Mouse (Mus musculus): ENCODE data around the gene Asb18. TPM values are rescaled to one million over a fixed set of nuclear protein-coding genes. Genes with fewer than 3 reads are reported as not detected.

Asb18 gene
- total RNA-seq, 2 experiments from 2014 or later, result 1.5 TPM; not detected in 1

DNA sequence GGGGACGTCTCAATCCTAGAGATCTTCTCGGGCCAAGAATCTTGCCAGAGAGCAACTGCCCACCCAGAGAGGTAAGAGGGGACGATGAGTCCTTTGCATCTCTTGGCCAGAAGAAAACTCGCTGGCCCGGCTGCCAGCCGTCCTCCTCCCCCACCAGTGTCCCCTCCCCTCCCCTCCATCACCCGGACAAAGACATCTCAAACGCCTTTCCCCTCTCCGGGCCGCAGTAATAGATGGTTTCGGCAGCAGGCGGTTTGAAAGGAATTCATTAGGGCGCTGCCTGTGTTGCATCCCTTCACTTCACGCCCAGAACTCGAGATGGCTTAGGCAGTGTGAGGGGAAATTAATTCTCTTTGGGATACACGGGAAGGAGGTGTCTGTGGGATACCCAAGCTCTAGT lies 81.8 kb downstream of the Asb18 start:
- DNase-seq, result no peak

GRCm38 (mm10) chr1:89932021-89932423 lies 82.4 kb downstream of the Asb18 start:
- DNase-seq, result no peak

- DNase-seq, result peak; percentile 75
Observed at GRCm38 (mm10) chr1:89931120-89931519, 83.3 kb downstream of the Asb18 start, which contains the start of gene Gbx2. Gbx2 (minus strand) TSS chr1:89931179.

GRCm38 (mm10) chr1:89930551-89930950 lies 83.9 kb downstream of the Asb18 start:
- DNase-seq, result no peak

DNA sequence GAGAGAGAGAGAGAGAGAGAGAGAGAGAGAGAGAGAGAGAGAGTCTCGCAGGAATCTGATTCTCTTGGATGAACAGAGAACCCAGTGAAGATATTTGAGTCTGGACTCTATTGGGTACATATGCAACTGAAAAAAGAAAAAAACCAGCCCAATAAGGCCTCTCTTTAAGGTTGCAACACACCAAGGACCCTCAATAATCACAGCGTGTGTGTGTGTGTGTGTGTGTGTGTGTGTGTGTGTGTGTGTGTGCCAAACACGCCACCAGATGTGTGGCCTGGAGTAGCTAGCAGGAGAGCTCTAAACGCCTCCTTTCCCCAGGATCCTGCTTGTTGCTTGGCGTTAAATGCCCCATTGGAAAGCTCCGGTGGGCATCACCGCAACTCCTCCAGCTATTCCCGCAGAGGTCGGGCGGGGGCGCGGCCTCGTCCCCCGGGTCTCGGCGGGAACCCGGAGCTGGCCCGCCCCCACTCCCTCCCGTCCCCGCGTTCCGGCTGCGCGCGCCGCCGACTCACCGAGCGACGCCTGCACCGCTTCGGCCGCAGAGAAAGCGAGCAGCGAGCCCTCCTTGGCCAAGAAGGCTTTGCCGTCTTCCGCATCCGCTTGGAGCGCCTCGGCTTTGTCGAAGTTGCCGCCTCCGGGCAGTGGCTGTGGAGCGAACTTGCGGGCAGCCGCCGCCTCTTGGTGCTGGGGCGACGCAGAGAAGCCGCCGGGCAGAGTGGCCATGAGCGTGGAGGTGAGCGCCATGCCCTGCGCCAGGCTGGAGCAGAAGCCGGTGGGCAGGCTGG lies 84.6 kb downstream of the Asb18 start:
- DNase-seq, result peak; percentile 20

- no peak for DNase-seq
Observed at GRCm38 (mm10) chr1:89929181-89929580, 85.3 kb downstream of the Asb18 start.

DNA sequence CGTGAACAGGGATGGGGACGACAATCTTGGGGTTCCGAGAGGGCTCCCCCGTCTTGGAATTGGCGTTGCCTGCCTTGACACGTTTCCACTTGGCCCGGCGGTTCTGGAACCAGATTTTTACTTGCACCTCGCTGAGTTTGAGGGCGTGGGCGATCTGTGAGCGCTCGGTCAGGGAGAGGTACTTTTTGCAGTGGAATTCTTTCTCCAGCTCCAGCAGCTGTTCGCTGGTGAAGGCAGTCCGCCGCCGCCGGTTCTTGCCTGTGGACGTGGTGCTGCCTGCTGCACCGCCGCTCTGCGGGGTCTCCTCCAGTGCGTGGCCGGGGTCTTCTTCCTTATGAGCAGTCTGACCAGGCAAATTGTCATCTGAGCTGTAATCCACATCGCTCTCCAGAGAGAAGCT lies 85.8 kb downstream of the Asb18 start:
- no peak for DNase-seq

- DNase-seq, result peak; percentile 33
Observed at GRCm38 (mm10) chr1:89927061-89927661, 87.3 kb downstream of the Asb18 start.

DNA sequence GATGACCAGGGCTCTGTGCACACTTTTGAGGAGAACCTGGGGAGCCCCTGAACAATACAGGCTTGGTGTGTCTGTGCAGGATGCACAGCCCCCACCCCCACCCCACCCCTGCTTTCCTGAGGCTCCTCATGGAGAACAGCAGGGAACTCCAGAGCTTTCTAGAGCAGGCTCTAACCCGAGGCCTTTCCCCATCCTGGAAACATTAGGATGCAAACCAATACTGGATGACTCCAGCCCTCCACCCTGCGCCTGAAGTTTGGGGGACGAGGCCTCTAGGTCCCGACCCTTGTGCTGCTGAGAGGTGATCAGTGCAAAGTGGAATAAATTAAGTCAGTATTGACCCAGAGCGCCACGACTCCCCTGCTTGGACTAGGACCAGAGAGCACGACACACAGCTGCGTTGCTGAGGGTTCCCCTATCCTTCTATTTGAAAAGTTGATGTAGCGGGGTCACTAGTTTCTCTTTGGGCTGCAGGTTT lies 87.8 kb downstream of the Asb18 start:
- no peak for DNase-seq

GRCm38 (mm10) chr1:89925501-89926190 lies 88.8 kb downstream of the Asb18 start:
- no peak for DNase-seq

GRCm38 (mm10) chr1:89923642-89924020 lies 90.8 kb downstream of the Asb18 start:
- DNase-seq, result no peak

GRCm38 (mm10) chr1:89922883-89923641 lies 91.4 kb downstream of the Asb18 start:
- DNase-seq, result no peak

GRCm38 (mm10) chr1:89922282-89922681 lies 92.2 kb downstream of the Asb18 start:
- DNase-seq, result no peak

DNA sequence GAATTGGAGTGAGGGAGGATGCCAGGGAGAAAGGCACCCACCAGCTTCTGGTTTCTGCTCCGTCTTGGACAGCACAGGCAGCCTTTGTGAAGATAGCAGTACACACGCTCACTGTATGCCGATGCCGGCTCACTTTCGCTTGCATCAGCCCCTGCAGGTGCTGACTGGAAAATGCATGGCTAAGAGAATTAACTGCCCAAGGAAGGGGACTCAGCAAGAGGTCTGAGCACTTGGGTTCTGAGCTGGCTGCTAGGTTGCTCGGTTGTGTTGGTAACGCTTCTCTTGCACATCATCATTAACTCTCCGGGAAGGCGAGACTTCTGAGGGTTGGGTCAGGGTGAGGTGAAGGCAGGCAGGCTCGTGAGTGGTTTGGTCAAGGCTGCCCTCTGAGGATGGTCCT lies 92.7 kb downstream of the Asb18 start:
- no peak for DNase-seq

GRCm38 (mm10) chr1:89919206-89919605 lies 95.3 kb downstream of the Asb18 start:
- no peak for DNase-seq

DNA sequence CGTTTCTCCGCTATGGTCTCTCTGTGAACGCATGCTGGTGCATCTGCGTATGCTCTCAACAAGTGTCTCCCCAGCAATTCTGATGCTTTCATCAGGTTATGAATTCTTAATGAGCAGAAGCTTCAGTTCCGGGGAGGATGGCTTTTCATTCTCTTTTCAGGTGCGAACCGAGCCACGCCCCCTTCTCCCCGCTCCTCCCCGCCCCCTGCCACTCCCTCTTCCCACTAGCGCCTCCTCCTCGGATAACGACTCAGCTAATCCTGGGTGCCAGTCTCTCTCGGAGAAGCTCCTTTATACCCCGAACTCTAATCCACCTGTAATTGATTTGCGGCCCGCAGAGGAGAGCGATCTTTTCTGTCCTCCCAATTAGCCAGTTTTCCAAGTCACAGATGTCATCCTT lies 96.4 kb downstream of the Asb18 start:
- DNase-seq, result no peak

GRCm38 (mm10) chr1:89913611-89914010 lies 100.9 kb downstream of the Asb18 start:
- DNase-seq, result no peak

DNA sequence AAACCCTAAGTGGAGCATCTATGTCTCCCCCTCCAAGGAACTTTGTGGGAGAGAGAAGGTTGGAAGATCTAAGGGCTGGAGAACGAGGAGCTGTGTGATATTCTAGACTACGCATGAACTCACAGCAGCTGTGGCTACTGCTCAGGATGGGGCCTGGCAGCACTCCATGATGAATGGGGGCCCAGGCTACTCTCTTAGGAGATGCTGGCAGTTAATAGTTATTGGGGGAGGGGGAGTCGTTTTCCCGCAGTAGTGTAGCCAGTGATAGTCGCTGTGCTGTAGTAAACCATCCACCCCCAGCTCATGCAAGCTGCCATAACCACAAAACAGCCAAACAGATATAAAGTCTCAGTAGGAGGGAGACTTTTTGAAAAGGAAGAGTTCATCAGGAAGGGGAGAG lies 102.1 kb downstream of the Asb18 start:
- DNase-seq, result no peak

GRCm38 (mm10) chr1:89909796-89910195 lies 104.7 kb downstream of the Asb18 start:
- DNase-seq, result no peak

GRCm38 (mm10) chr1:89902641-89903040 lies 111.8 kb downstream of the Asb18 start:
- no peak for DNase-seq

- DNase-seq, result no peak
Observed at GRCm38 (mm10) chr1:89902236-89902635, 112.2 kb downstream of the Asb18 start.

DNA sequence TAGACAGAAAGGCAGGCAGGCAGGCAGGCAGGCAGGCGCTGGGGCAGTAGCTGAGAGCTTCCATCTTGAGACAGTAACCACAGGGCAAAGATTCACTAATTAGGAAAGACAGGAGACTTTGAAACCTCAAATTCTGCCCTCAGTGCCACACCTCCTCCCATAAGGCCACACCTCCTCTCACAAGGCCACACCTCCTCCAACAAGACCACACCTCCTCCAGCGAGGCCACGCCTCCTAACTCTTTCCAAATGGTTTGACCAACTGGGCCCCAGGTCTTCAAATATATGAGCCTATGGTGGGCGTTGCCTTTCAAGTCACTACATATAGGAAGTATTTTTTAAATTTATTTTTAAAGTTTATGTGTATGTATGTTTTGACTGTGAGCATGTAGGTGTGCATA lies 113.1 kb downstream of the Asb18 start:
- no peak for DNase-seq

Measured in adrenal gland, postnatal 10 days (tissue).